Mouse (Mus musculus) heart, adult 2 months (tissue): Measurements from ENCODE around the gene Hist1h2bh.

Source experiments
- CTCF ChIP-seq: fragments of 200-600 bp; IDR thresholded peaks from 2 replicates; pipeline ENCODE4 v1.8.1; 2022; ENCODE audit warnings: antibody characterized with exemption, mild to moderate bottlenecking, moderate library complexity
- POLR2A ChIP-seq: fragments of 200-500 bp; IDR thresholded peaks from 2 replicates; pipeline ENCODE4 v1.6.1; 2011; ENCODE audit warnings: mild to moderate bottlenecking, low read depth, low read length, control low read depth; ENCODE audit not compliant: insufficient read depth

DNA sequence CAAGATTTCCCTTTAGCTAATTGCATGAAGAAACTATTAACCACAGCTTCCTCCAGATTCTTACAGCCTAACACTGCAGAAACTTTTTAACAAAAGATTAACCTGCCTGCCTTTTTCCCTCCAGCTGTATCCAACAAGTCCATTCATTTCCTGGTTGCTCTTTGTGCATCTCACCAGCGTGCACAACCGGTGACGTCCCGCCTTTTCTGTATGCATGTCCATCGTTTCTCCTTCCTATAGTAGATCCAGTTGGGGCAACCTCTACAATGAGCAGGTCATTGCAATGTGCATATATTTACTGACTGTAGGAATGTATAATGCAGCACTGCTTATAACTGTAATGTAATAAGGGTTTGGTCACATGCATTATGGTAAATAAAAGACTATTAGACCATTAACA is 19.2 kb downstream of the Hist1h2bh start:
- TF ChIP-seq POLR2A (no peak), CTCF (no peak)
